Mouse (Mus musculus): ENCODE measurements around the gene Hoxa7. TPM values are rescaled to one million over a fixed set of nuclear protein-coding genes. Genes with fewer than 3 reads are reported as not detected.

Hoxa7 gene
- polyA plus RNA-seq, 1 experiment from 2014 or later = 14.7 TPM

- peak overlapping the region; percentile 70 for H3K4me3 ChIP-seq (ENCODE audit: low read depth, low read length)
- no peaks in the 10 kb centered on the region for H3K27me3 ChIP-seq (ENCODE audit: control insufficient read depth, insufficient read depth, low read length)
- no peaks in the 10 kb centered on the region for H3K36me3 ChIP-seq (ENCODE audit: control insufficient read depth, insufficient read depth, low read length)
- peak overlapping the region; percentile 93 for H3K9ac ChIP-seq (ENCODE audit: low read length)
- H3K4me2 ChIP-seq (ENCODE audit: low read depth, severe bottlenecking) = peak overlapping the region; percentile 95
- 1% methylated on average over 13 of the region's 13 CpGs for WGBS
- ATAC-seq (ENCODE audit: insufficient number of reproducible peaks, low FRiP score, low TSS enrichment, low read depth) (no peak), DNase-seq (ENCODE audit: low spot score) (no peak)
- peak overlapping the region; percentile 93 for H3K27ac ChIP-seq (replicated peaks; ENCODE audit: low read depth, low read length)
- peaks cover 57% of the 10 kb centered on the region for H3K4me1 ChIP-seq (ENCODE audit: control insufficient read depth, insufficient read depth, low read length)
- H3K9me3 ChIP-seq (ENCODE audit: control insufficient read depth, low read length) = no peaks in the 10 kb centered on the region
These were observed 9.7 kb downstream of the Hoxa7 start for GRCm38 (mm10) chr6:52211961-52212360.

- Histone ChIP-seq H3K4me3 (ENCODE audit: low read depth, low read length) (peak overlapping the region; percentile 70), H3K9ac (ENCODE audit: low read length) (peak overlapping the region; percentile 93), H3K36me3 (ENCODE audit: control insufficient read depth, insufficient read depth, low read length) (no peaks in the 10 kb centered on the region), H3K4me1 (ENCODE audit: control insufficient read depth, insufficient read depth, low read length) (peaks cover 63% of the 10 kb centered on the region), H3K4me2 (ENCODE audit: low read depth, severe bottlenecking) (peak overlapping the region; percentile 95), H3K9me3 (ENCODE audit: control insufficient read depth, low read length) (no peaks in the 10 kb centered on the region), H3K27me3 (ENCODE audit: control insufficient read depth, insufficient read depth, low read length) (no peaks in the 10 kb centered on the region), H3K27ac (replicated peaks; ENCODE audit: low read depth, low read length) (peak overlapping the region; percentile 93)
- ATAC-seq (ENCODE audit: insufficient number of reproducible peaks, low FRiP score, low TSS enrichment, low read depth) (peak; percentile 27; the same call in 1 of the 2 replicates), DNase-seq (ENCODE audit: low spot score) (peak; percentile 92)
- WGBS = under 1% methylated on average over 37 of the region's 37 CpGs
These were observed 10.3 kb downstream of the Hoxa7 start for GRCm38 (mm10) chr6:52211170-52211935.

GRCm38 (mm10) chr6:52209685-52210046 lies 12.0 kb downstream of the Hoxa7 start:
- peak overlapping the region; percentile 95 for H3K4me2 ChIP-seq (ENCODE audit: low read depth, severe bottlenecking)
- H3K4me1 ChIP-seq (ENCODE audit: control insufficient read depth, insufficient read depth, low read length) = peaks cover 62% of the 10 kb centered on the region
- H3K9ac ChIP-seq (ENCODE audit: low read length) = peak overlapping the region; percentile 74
- no peaks in the 10 kb centered on the region for H3K27me3 ChIP-seq (ENCODE audit: control insufficient read depth, insufficient read depth, low read length)
- no peaks in the 10 kb centered on the region for H3K9me3 ChIP-seq (ENCODE audit: control insufficient read depth, low read length)
- WGBS = 2% methylated on average over 12 of the region's 12 CpGs
- no peak overlapping the region for H3K27ac ChIP-seq (replicated peaks; ENCODE audit: low read depth, low read length)
- H3K4me3 ChIP-seq (ENCODE audit: low read depth, low read length) = peak overlapping the region; percentile 70
- peaks cover 2% of the 10 kb centered on the region; the same call in 1 of the 2 replicates for H3K36me3 ChIP-seq (ENCODE audit: control insufficient read depth, insufficient read depth, low read length)
- DNase-seq (ENCODE audit: low spot score) = no peak
- ATAC-seq (ENCODE audit: insufficient number of reproducible peaks, low FRiP score, low TSS enrichment, low read depth) = no peak

- DNase-seq (ENCODE audit: low spot score) (peak; percentile 54), ATAC-seq (ENCODE audit: insufficient number of reproducible peaks, low FRiP score, low TSS enrichment, low read depth) (no peak)
- H3K27me3 ChIP-seq (ENCODE audit: control insufficient read depth, insufficient read depth, low read length) = no peaks in the 10 kb centered on the region
- peak overlapping the region; percentile 95 for H3K4me2 ChIP-seq (ENCODE audit: low read depth, severe bottlenecking)
- peaks cover 62% of the 10 kb centered on the region for H3K4me1 ChIP-seq (ENCODE audit: control insufficient read depth, insufficient read depth, low read length)
- peaks cover 2% of the 10 kb centered on the region; the same call in 1 of the 2 replicates for H3K36me3 ChIP-seq (ENCODE audit: control insufficient read depth, insufficient read depth, low read length)
- H3K9me3 ChIP-seq (ENCODE audit: control insufficient read depth, low read length) = no peaks in the 10 kb centered on the region
- 3% methylated on average over 16 of the region's 18 CpGs for WGBS
- peak overlapping the region; percentile 74 for H3K9ac ChIP-seq (ENCODE audit: low read length)
- peak overlapping the region; percentile 70 for H3K4me3 ChIP-seq (ENCODE audit: low read depth, low read length)
- peak overlapping the region; percentile 70 for H3K27ac ChIP-seq (replicated peaks; ENCODE audit: low read depth, low read length)
These were observed 12.6 kb downstream of the Hoxa7 start for GRCm38 (mm10) chr6:52208868-52209684.

GRCm38 (mm10) chr6:52208072-52208867 lies 13.4 kb downstream of the Hoxa7 start, which contains the start of gene Hoxa6:
Gene Hoxa6, minus strand, starts transcription at chr6:52208722.
- peaks cover 2% of the 10 kb centered on the region; the same call in 1 of the 2 replicates for H3K36me3 ChIP-seq (ENCODE audit: control insufficient read depth, insufficient read depth, low read length)
- no peaks in the 10 kb centered on the region for H3K9me3 ChIP-seq (ENCODE audit: control insufficient read depth, low read length)
- H3K9ac ChIP-seq (ENCODE audit: low read length) = peak within 1 kb of the TSS; percentile 74
- peak within 1 kb of the TSS; percentile 98 for H3K4me2 ChIP-seq (ENCODE audit: low read depth, severe bottlenecking)
- H3K4me3 ChIP-seq (ENCODE audit: low read depth, low read length) = peak within 1 kb of the TSS; percentile 70
- WGBS = under 1% methylated on average over 44 of the region's 47 CpGs
- DNase-seq (ENCODE audit: low spot score) (peak; percentile 81), ATAC-seq (ENCODE audit: insufficient number of reproducible peaks, low FRiP score, low TSS enrichment, low read depth) (no peak)
- H3K27me3 ChIP-seq (ENCODE audit: control insufficient read depth, insufficient read depth, low read length) = no peaks in the 10 kb centered on the region
- H3K27ac ChIP-seq (replicated peaks; ENCODE audit: low read depth, low read length) = peak within 1 kb of the TSS; percentile 70
- H3K4me1 ChIP-seq (ENCODE audit: control insufficient read depth, insufficient read depth, low read length) = peaks cover 65% of the 10 kb centered on the region

- DNase-seq (ENCODE audit: low spot score) (no peak), ATAC-seq (ENCODE audit: insufficient number of reproducible peaks, low FRiP score, low TSS enrichment, low read depth) (no peak)
- Histone ChIP-seq H3K9me3 (ENCODE audit: control insufficient read depth, low read length) (no peaks in the 10 kb centered on the region), H3K4me1 (ENCODE audit: control insufficient read depth, insufficient read depth, low read length) (peaks cover 72% of the 10 kb centered on the region), H3K27ac (replicated peaks; ENCODE audit: low read depth, low read length) (no peak overlapping the region), H3K9ac (ENCODE audit: low read length) (peak overlapping the region; percentile 40), H3K36me3 (ENCODE audit: control insufficient read depth, insufficient read depth, low read length) (peaks cover 2% of the 10 kb centered on the region; the same call in 1 of the 2 replicates), H3K27me3 (ENCODE audit: control insufficient read depth, insufficient read depth, low read length) (no peaks in the 10 kb centered on the region), H3K4me3 (ENCODE audit: low read depth, low read length) (no peak overlapping the region), H3K4me2 (ENCODE audit: low read depth, severe bottlenecking) (peak overlapping the region; percentile 98)
These were observed 14.0 kb downstream of the Hoxa7 start for GRCm38 (mm10) chr6:52207684-52207976.

- peaks cover 75% of the 10 kb centered on the region for H3K4me1 ChIP-seq (ENCODE audit: control insufficient read depth, insufficient read depth, low read length)
- H3K4me3 ChIP-seq (ENCODE audit: low read depth, low read length) = no peak overlapping the region
- DNase-seq (ENCODE audit: low spot score) (peak; percentile 37), ATAC-seq (ENCODE audit: insufficient number of reproducible peaks, low FRiP score, low TSS enrichment, low read depth) (no peak)
- no peak overlapping the region for H3K27ac ChIP-seq (replicated peaks; ENCODE audit: low read depth, low read length)
- no peaks in the 10 kb centered on the region for H3K9me3 ChIP-seq (ENCODE audit: control insufficient read depth, low read length)
- peak overlapping the region; percentile 40 for H3K9ac ChIP-seq (ENCODE audit: low read length)
- 12% methylated on average over 4 of the region's 4 CpGs for WGBS
- H3K4me2 ChIP-seq (ENCODE audit: low read depth, severe bottlenecking) = peak overlapping the region; percentile 98
- no peaks in the 10 kb centered on the region for H3K27me3 ChIP-seq (ENCODE audit: control insufficient read depth, insufficient read depth, low read length)
- H3K36me3 ChIP-seq (ENCODE audit: control insufficient read depth, insufficient read depth, low read length) = peaks cover 2% of the 10 kb centered on the region; the same call in 1 of the 2 replicates
These were observed 14.6 kb downstream of the Hoxa7 start for GRCm38 (mm10) chr6:52206882-52207683.
